Mouse (Mus musculus) 3134 (cell line): ENCODE measurements around the gene Tes.
"Not testable (repeated sequence)": the region's sequence is repeated elsewhere in the genome, so short reads cannot be mapped to it uniquely, and the experiment has no call there.

Experiments
- DNase-seq: peaks from one replicate; pipeline ENCODE4 v3.0.0-alpha.2; 2011; ENCODE audit warnings: low spot score; ENCODE audit not compliant: insufficient read length; ENCODE audit errors: extremely low read depth

Gene Tes

GRCm38 (mm10) chr6:17064936-17065790 lies at the start of gene Tes:
TSS of gene Tes (plus strand) at chr6:17065149.
- DNase-seq, result peak; percentile 95

GRCm38 (mm10) chr6:17025886-17026285 lies 39.1 kb upstream of the Tes start:
- DNase-seq, result no peak

DNA sequence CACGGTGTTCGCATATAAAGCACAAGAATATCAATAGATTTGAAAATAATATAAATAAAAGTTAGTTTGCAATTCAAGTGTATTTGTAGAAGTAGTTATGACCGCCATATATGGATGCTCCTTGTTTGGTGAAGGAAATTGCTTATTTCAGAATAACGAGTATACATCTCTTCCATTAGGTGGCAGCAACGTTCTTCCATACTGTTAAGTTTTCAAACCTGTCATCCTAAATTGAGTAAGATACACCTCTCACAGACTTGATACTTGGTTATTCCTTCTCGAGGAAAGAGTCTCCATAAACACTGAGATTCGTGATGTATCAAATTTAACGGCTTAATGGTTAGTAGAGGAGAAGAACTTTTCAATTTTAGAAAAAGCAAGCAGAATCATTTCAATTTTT lies 37.4 kb upstream of the Tes start:
- peak; percentile 48 for DNase-seq

DNA sequence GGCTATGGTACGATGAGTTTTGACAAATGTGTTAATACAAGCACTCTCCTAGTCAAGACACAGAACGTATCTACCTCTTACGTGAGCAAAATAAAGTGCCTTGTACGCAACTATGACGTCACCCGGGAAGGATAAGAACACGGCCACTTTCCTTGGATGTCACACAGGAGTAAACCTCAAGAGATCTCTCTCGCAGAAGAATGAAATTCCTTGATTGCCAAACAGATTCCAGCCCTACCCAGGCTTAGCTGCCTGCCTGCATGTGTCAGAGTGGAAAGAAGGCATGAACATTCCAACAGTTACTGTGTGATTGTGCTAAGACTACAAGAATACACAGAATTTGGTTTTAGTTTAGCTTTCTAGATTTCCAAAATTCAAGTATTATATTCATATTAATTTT lies 36.1 kb upstream of the Tes start:
- DNase-seq, result no peak

GRCm38 (mm10) chr6:17032231-17032728 lies 32.7 kb upstream of the Tes start:
- no peak for DNase-seq

- no peak for DNase-seq
Measured at GRCm38 (mm10) chr6:17034095-17034494, 30.9 kb upstream of the Tes start.

GRCm38 (mm10) chr6:17035228-17035627 lies 29.7 kb upstream of the Tes start:
- DNase-seq, result no peak

DNA sequence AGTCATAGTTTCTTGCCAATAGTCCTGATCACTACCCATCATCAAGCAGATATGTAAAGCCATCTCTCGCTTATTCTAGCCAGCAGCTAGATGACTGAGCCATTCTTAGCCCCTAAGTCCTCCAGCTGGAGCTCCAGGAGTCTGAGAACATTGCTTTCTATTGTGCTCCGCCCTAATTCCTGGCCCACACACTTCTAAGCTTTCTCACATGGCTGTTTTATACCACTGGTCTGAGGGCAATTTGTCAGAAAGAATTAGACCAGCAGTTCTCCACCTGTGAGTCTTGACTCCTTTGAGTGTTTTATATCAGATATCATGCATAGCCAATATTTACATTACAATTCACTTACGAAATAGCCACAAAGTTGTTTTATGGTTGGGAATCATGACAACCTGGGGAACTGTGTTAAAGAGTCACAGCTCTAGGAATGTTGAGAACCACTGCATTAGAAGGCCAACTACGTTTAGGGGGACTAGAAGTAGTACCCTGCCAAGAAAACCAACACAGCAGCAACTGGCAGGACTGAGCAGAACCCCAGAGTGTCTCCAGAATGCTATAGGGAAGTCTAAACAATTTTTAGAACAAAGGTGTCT lies 13.4 kb upstream of the Tes start:
- DNase-seq, result no peak

GRCm38 (mm10) chr6:17053028-17053660 lies 11.8 kb upstream of the Tes start:
- DNase-seq, result peak; percentile 27

DNA sequence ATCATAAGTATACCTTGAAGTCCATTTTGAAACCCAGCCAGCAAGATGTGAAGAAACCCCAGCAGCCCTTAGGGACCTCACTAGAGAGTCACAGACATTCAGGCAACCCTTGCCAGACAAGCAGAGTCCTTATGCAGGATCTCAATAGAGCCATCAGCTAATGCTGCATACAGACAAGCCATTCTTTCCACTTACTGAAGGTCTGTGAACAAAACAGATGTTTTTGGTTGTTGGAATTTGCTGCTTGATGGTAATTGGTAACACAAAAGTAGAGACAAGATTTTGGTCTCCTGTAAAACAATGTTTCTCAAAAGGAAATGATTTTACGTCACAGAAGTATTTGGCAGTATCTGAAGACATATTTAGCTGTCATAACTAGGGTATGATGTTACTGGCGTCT lies 10.2 kb upstream of the Tes start:
- no peak for DNase-seq

DNA sequence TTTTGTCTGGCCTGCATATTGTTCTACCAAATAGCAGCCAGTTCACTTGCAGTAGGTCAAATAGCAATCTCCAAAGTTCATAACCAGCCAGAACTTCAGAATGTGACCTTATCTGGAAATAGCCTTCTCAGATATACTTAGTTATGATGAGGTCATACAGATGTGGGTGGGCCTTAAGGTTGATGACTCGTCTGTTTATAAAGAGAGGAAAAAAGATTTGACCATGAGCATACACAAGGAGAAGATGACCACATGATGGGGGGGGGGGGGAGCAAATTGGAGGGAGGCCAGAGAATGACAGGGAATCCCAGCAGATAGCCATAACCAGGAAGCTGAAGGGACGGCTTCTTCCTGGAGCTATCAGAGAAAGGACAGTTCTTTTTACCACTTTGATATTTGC lies 9.3 kb upstream of the Tes start:
- DNase-seq, result no peak

GRCm38 (mm10) chr6:17059501-17059900 lies 5.4 kb upstream of the Tes start:
- DNase-seq, result no peak

DNA sequence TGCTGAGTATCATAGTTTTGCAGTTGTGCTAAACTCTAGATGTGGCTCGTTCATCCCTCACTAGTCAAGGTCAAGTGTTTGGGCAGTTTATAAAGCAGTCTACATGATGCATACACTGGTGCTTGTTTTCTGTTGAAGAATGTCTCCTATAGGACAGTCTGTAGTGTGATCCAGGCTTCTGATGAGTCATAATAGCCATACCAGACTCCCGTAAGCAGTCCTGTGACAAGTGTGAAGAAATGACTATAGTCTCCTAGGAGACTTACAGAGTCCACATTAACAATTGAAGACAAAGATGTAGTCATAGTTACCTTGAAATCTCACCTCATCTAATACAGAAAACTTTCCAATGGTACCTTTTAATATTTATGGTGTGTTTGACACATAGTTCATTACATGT lies 4.8 kb upstream of the Tes start:
- DNase-seq, result no peak

GRCm38 (mm10) chr6:17061826-17062225 lies 3.1 kb upstream of the Tes start:
- DNase-seq, result not testable (repeated sequence)

DNA sequence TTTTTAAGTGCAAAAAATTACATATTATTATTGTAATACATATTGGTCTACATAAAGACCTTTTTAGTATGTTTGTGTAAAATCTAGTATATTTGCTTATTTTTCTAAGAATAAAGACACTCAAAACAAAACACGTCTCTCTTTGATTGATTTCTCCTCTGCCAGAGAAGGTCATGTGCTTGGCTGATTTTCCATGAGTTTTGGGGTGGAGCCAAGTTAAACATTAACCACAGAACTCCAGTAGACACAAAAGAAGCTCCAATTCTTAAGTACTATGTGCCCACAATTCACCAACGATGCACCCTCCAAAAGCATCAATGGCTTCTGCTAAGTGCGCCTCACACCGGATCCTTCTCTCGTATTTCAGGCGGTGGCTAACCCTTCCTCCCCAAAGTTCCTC lies 2.6 kb upstream of the Tes start:
- no peak for DNase-seq

GRCm38 (mm10) chr6:17065791-17066169 lies 831 bp downstream of the Tes start:
- no peak for DNase-seq

DNA sequence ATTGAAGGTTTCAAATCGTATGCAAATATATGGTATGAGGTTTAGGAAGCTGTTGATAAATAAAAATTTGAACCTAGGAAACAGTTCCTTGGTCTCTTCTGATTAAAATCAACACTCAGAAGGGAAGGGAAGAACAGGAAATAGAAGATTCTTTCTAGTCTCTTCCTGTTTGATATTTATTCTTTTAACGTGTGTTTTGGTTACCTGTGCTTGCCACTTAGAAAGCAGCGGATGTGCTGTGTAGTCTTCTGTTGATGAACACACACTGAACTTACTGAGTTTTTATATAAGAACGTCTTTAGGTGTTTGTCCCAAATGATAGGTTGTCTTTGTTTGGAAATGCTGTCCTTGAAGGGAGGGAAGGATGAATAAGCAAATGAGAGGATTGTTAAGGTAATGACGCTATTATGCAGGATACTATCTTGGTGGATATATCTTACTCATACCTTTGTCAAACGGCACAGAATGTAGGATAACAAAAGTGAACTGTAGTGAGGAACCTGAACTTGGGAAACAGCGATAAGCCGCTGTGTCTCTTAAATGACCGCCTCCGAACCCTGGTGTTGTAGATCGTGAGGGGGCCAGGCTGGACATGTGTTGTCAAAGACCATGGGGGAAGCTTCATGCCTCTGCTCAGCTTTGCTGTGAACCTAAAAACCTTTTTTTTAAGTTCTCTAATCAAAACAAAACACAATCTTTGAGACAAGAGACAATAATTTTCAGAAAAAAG lies 1.4 kb downstream of the Tes start:
- DNase-seq, result no peak

- DNase-seq, result no peak
Measured at GRCm38 (mm10) chr6:17071899-17072298, 7.0 kb downstream of the Tes start.

DNA sequence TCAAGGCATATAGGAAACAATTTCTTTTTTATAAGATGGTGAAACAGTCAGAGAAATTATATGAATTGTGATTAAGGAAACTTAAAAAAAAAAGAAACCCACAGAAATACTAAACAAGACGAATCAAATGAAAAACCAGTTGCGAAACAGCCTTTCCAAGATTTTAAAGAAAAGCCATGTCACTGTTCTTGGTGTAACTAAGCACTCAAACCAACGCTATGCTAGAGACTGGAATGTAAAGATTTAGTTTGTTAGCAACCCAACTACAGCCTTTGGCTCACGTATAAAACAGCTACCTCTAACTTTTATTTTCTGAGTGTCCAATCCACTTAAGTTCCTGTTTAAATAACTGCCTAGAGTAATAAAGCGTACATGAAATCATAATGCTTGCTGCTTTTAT lies 7.4 kb downstream of the Tes start:
- DNase-seq, result no peak

DNA sequence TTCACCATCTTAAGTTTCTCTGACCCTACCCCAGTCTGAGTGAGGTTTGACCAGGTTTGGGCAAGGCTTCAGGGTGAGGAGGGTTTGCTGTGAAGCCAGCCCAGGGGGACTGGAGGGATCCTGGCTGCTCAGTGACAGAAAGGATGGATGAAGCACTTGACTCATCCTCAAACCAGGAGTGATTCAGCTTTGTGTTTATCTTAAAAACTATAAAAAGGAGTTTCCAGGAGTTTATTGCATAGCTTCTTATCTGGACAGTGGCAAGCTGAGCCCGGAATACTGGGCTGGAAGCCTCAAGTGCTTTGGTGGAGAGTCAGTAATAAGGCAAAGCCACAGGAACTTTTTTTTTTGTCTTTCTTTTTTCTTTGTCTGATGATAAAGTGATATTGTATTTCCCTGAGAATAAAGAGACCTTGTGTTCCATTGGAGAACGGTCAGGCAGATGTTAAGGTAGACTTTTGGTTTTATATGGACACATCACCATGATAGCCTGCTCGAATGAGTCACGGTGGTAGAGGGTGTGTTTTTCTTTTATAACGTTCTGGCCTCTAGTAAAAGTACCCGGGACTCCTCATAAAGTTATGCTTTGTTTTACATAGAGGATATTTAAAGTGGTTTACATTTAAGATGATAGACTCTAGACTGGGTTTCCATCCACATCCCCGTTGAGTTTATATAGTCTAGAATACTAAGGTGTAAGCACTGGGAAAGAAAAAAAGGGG lies 8.0 kb downstream of the Tes start:
- peak; percentile 57 for DNase-seq
